Mouse (Mus musculus) brain, embryonic 14.5 days (tissue): ENCODE measurements around the gene Sox14.

ENCODE experiments used
- CTCF ChIP-seq: fragments of 200-500 bp; IDR thresholded peaks from 2 replicates; pipeline ENCODE4 v1.5.1; 2012; ENCODE audit warnings: inconsistent platforms, mild to moderate bottlenecking, moderate library complexity, borderline replicate concordance; ENCODE audit not compliant: insufficient read depth, insufficient read length; ENCODE audit errors: extremely low read depth
- POLR2A ChIP-seq: fragments of 200-500 bp; IDR thresholded peaks from 2 replicates; pipeline ENCODE4 v1.6.1; 2012; ENCODE audit warnings: mild to moderate bottlenecking, inconsistent platforms, borderline replicate concordance; ENCODE audit not compliant: poor library complexity, insufficient read depth, insufficient read length, severe bottlenecking; ENCODE audit errors: extremely low read depth

DNA sequence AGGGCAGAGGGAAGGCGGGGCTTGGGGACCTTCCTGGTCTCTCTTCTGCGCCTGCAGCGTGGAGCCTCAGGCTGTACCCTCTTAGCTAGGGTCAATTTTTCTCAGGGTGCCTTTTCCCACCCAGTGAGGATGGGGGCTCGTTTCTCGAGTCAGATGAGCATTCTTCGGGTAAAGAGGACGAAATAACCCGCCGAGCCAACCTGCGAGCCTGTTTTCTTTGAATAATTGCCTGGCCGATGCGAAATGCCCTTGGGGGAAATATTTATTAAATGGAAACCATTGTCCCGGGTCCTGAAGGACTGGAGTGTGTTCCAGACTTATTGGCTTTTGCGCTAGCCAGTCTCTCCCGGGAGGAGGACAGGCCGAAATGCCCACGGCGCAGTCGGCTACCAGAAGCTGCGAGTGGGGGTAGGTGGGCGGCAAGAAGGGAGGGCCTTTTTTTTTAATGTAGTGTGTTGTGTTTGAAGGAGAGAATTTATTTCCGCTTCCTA lies 1.1 kb upstream of the Sox14 start:
- TF ChIP-seq CTCF (no peak), POLR2A (no peak)
